Mouse (Mus musculus) CH12.LX (cell line): ENCODE results near the gene Hmgcr. TPM values are rescaled to one million over a fixed set of nuclear protein-coding genes. Genes with fewer than 3 reads are reported as not detected.

Source experiments
- DNase-seq: peaks from one replicate; pipeline ENCODE4 v3.0.0-alpha.2; 2013; ENCODE audit errors: extremely low read depth
- H3K27ac ChIP-seq: 2 replicates; pipeline ENCODE4 v1.5.1; 2012; ENCODE audit warnings: low read depth, mild to moderate bottlenecking, control low read depth, moderate library complexity; ENCODE audit not compliant: insufficient read depth
- H3K27me3 ChIP-seq: replicated peaks from 2 replicates; pipeline ENCODE3; 2012; ENCODE audit warnings: inconsistent platforms
- H3K36me3 ChIP-seq, 2 experiments: replicated peaks in 1 of 2; 2 replicates each; pipeline versions ENCODE3 to v1.6.1; 2012; ENCODE audit warnings: inconsistent platforms in 1 of 2, low read length in 1 of 2, mild to moderate bottlenecking in 1 of 2, mixed read lengths in 1 of 2, moderate library complexity in 1 of 2; ENCODE audit not compliant: control insufficient read depth in 1 of 2, insufficient read depth in 1 of 2
- H3K4me1 ChIP-seq, 2 experiments: 2 replicates each; pipeline ENCODE4 v1.6.1; 2012; ENCODE audit warnings: inconsistent platforms in 1 of 2, moderate library complexity in 1 of 2; ENCODE audit not compliant: insufficient read depth in 2 of 2, control insufficient read depth in 1 of 2
- H3K4me2 ChIP-seq: 2 replicates; pipeline ENCODE4 v1.6.1; 2012; ENCODE audit warnings: low read depth, mild to moderate bottlenecking, control low read depth; ENCODE audit not compliant: poor library complexity, insufficient read depth, severe bottlenecking
- H3K4me3 ChIP-seq, 3 experiments: fragments of 150-350 bp in 1 of 3; sonication (generic) in 1 of 3; replicated peaks in 1 of 3; 2 replicates each; pipeline versions ENCODE3 to v1.5.1; 2011 to 2012; ENCODE audit warnings: low read depth in 2 of 3, low read length in 2 of 3, mild to moderate bottlenecking in 2 of 3, moderate library complexity in 2 of 3, control low read depth in 1 of 3, improper control_type of control experiment in 1 of 3, inconsistent platforms in 1 of 3, mixed read lengths in 1 of 3; ENCODE audit not compliant: poor library complexity in 1 of 3
- H3K79me2 ChIP-seq: replicated peaks from 2 replicates; pipeline ENCODE4 v1.6.1; 2012; ENCODE audit warnings: mild to moderate bottlenecking, moderate library complexity; ENCODE audit not compliant: control insufficient read depth, poor library complexity, insufficient read depth, severe bottlenecking; ENCODE audit errors: extremely low read depth
- H3K9ac ChIP-seq: 2 replicates; pipeline ENCODE4 v1.6.1; 2012; ENCODE audit warnings: low read depth, mild to moderate bottlenecking, control low read depth, moderate library complexity; ENCODE audit not compliant: insufficient read depth
- H3K9me3 ChIP-seq: replicated peaks from 2 replicates; pipeline ENCODE3; 2012; ENCODE audit warnings: low read length, inconsistent platforms, mixed read lengths
- BHLHE40 ChIP-seq: IDR thresholded peaks from 2 replicates; pipeline ENCODE4 v1.6.1; 2011; ENCODE audit warnings: mild to moderate bottlenecking, low read depth, low read length, improper control_type of control experiment
- CHD1 ChIP-seq: IDR thresholded peaks from 2 replicates; pipeline ENCODE4 v1.6.1; 2012; ENCODE audit warnings: low read depth, low read length, improper control_type of control experiment, inconsistent platforms
- CHD2 ChIP-seq: IDR thresholded peaks from 2 replicates; pipeline ENCODE4 v1.6.1; 2011; ENCODE audit warnings: low read length, improper control_type of control experiment
- E2F4 ChIP-seq: IDR thresholded peaks from 2 replicates; pipeline ENCODE4 v1.6.1; 2011; ENCODE audit warnings: low read depth, low read length, improper control_type of control experiment; ENCODE audit not compliant: insufficient replicate concordance
- ELF1 ChIP-seq: IDR thresholded peaks from 2 replicates; pipeline ENCODE4 v1.6.1; 2014; ENCODE audit warnings: low read depth, mild to moderate bottlenecking, inconsistent platforms, low read length, improper control_type of control experiment
- EP300 ChIP-seq: IDR thresholded peaks from 2 replicates; pipeline ENCODE4 v1.6.1; 2011; ENCODE audit warnings: low read length, improper control_type of control experiment
- ETS1 ChIP-seq: conservative IDR thresholded peaks from 2 replicates; pipeline ENCODE4 v1.6.1; 2012; ENCODE audit warnings: low read depth, mild to moderate bottlenecking, inconsistent platforms, low read length, improper control_type of control experiment, moderate library complexity
- GABPA ChIP-seq: IDR thresholded peaks from 2 replicates; pipeline ENCODE4 v1.6.1; 2012; ENCODE audit warnings: low read depth, low read length, improper control_type of control experiment, inconsistent platforms; ENCODE audit not compliant: insufficient replicate concordance
- HCFC1 ChIP-seq: IDR thresholded peaks from 2 replicates; pipeline ENCODE4 v1.6.1; 2012; ENCODE audit warnings: low read depth, mild to moderate bottlenecking, inconsistent platforms, low read length, improper control_type of control experiment
- IRF4 ChIP-seq: IDR thresholded peaks from 2 replicates; pipeline ENCODE4 v1.6.1; 2014; ENCODE audit warnings: low read depth, mild to moderate bottlenecking, inconsistent platforms, low read length, improper control_type of control experiment
- JUN ChIP-seq: IDR thresholded peaks from 2 replicates; pipeline ENCODE4 v1.6.1; 2011; ENCODE audit warnings: low read depth, mild to moderate bottlenecking, low read length, improper control_type of control experiment, moderate library complexity; ENCODE audit not compliant: insufficient read depth
- JUND ChIP-seq: conservative IDR thresholded peaks from 2 replicates; pipeline ENCODE4 v1.6.1; 2011; ENCODE audit warnings: low read depth, low read length, improper control_type of control experiment
- KAT2A ChIP-seq: IDR thresholded peaks from 2 replicates; pipeline ENCODE4 v1.6.1; 2012; ENCODE audit warnings: low read length, improper control_type of control experiment, inconsistent platforms; ENCODE audit not compliant: insufficient replicate concordance
- MAFK ChIP-seq: IDR thresholded peaks from 2 replicates; pipeline ENCODE4 v1.6.1; 2011; ENCODE audit warnings: low read length, improper control_type of control experiment; ENCODE audit not compliant: insufficient replicate concordance
- MAX ChIP-seq: IDR thresholded peaks from 2 replicates; pipeline ENCODE4 v1.6.1; 2011; ENCODE audit warnings: low read length, improper control_type of control experiment
- MEF2A ChIP-seq: IDR thresholded peaks from 2 replicates; pipeline ENCODE4 v1.6.1; 2014; ENCODE audit warnings: low read depth, mild to moderate bottlenecking, inconsistent platforms, low read length, improper control_type of control experiment, borderline replicate concordance
- MXI1 ChIP-seq: IDR thresholded peaks from 2 replicates; pipeline ENCODE4 v1.6.1; 2011; ENCODE audit warnings: mild to moderate bottlenecking, low read depth, low read length, improper control_type of control experiment
- MYC ChIP-seq: IDR thresholded peaks from 2 replicates; pipeline ENCODE4 v1.6.1; 2011; ENCODE audit warnings: low read depth, mild to moderate bottlenecking, improper control_type of control experiment, low read length
- NRF1 ChIP-seq: IDR thresholded peaks from 2 replicates; pipeline ENCODE4 v1.6.1; 2014; ENCODE audit warnings: low read depth, mild to moderate bottlenecking, inconsistent platforms, low read length, improper control_type of control experiment, moderate library complexity
- PAX5 ChIP-seq: IDR thresholded peaks from 2 replicates; pipeline ENCODE4 v1.6.1; 2012; ENCODE audit warnings: low read length, inconsistent platforms, mixed read lengths
- POLR2AphosphoS2 ChIP-seq: IDR thresholded peaks from 2 replicates; pipeline ENCODE4 v1.6.1; 2011; ENCODE audit warnings: low read depth, low read length, improper control_type of control experiment
- RAD21 ChIP-seq: IDR thresholded peaks from 2 replicates; pipeline ENCODE4 v1.6.1; 2011; ENCODE audit warnings: low read depth, mild to moderate bottlenecking, low read length, improper control_type of control experiment, moderate library complexity
- RCOR1 ChIP-seq: conservative IDR thresholded peaks from 2 replicates; pipeline ENCODE4 v1.6.1; 2012; ENCODE audit warnings: low read depth, mild to moderate bottlenecking, inconsistent platforms, low read length, improper control_type of control experiment
- SIN3A ChIP-seq: IDR thresholded peaks from 2 replicates; pipeline ENCODE4 v1.6.1; 2012; ENCODE audit warnings: low read length, improper control_type of control experiment, inconsistent platforms
- SMC3 ChIP-seq: IDR thresholded peaks from 2 replicates; pipeline ENCODE4 v1.6.1; 2011; ENCODE audit warnings: low read depth, low read length, improper control_type of control experiment
- TBP ChIP-seq: conservative IDR thresholded peaks from 2 replicates; pipeline ENCODE4 v1.6.1; 2011; ENCODE audit warnings: low read depth, low read length, improper control_type of control experiment
- TCF12 ChIP-seq: IDR thresholded peaks from 2 replicates; pipeline ENCODE4 v1.6.1; 2014; ENCODE audit warnings: low read depth, mild to moderate bottlenecking, inconsistent platforms, low read length, improper control_type of control experiment
- UBTF ChIP-seq: IDR thresholded peaks from 2 replicates; pipeline ENCODE4 v1.6.1; 2012; ENCODE audit warnings: low read depth, mild to moderate bottlenecking, inconsistent platforms, low read length, improper control_type of control experiment, moderate library complexity
- USF1 ChIP-seq: IDR thresholded peaks from 2 replicates; pipeline ENCODE4 v1.6.1; 2014; ENCODE audit warnings: low read depth, mild to moderate bottlenecking, inconsistent platforms, low read length, improper control_type of control experiment
- USF2 ChIP-seq: conservative IDR thresholded peaks from 2 replicates; pipeline ENCODE4 v1.6.1; 2011; ENCODE audit warnings: low read depth, low read length, improper control_type of control experiment
- ZC3H11A ChIP-seq: IDR thresholded peaks from 2 replicates; pipeline ENCODE4 v1.6.1; 2012; ENCODE audit warnings: low read depth, mild to moderate bottlenecking, inconsistent platforms, low read length, improper control_type of control experiment
- ZKSCAN1 ChIP-seq: IDR thresholded peaks from 2 replicates; pipeline ENCODE4 v1.6.1; 2012; ENCODE audit warnings: low read depth, inconsistent platforms, low read length, improper control_type of control experiment, borderline replicate concordance
- ZMIZ1 ChIP-seq: IDR thresholded peaks from 2 replicates; pipeline ENCODE4 v1.6.1; 2012; ENCODE audit warnings: low read depth, mild to moderate bottlenecking, inconsistent platforms, low read length, improper control_type of control experiment
- ZNF384 ChIP-seq: IDR thresholded peaks from 2 replicates; pipeline ENCODE4 v1.6.1; 2012; ENCODE audit warnings: low read depth, low read length, improper control_type of control experiment, inconsistent platforms
- dilution Hi-C: fragments of 300-500 bp; cut with MboI; formaldehyde crosslinking; loops from 2 replicates; pipeline ENCODE4 v1.14.3; 2020; ENCODE audit warnings: low sequenced_read_pairs; ENCODE audit not compliant: extremely low pct_unique_long_range_greater_than_20kb, extremely low pct_ligation_motif_present
- in situ Hi-C: fragments of 300-500 bp; cut with MboI; formaldehyde crosslinking; loops from 3 replicates; pipeline ENCODE4 v1.14.3; 2019; ENCODE audit warnings: low sequenced_read_pairs, low pct_ligation_motif_present, low pct_unique_long_range_greater_than_20kb, mixed read lengths
- polyA plus RNA-seq: library from polyadenylated mRNA; unstranded; fragments of >175 nt; gene quantifications from 2 replicates; pipeline ENCODE4 v1.2.1, GENCODE M21; 2012; ENCODE audit warnings: low read depth; ENCODE audit not compliant: insufficient read length
- total RNA-seq, 2 experiments: library from RNA; depleted of rRNA; stranded (reverse); fragments of 300-350 nt in 1 of 2; fragments of >200 nt in 1 of 2; gene quantifications; 2 replicates each; pipeline ENCODE4 v1.2.3; 2012 to 2014

Hmgcr gene
- total and polyA plus RNA-seq, 3 experiments, result 71.6 to 118 (median 97.5) TPM

DNA sequence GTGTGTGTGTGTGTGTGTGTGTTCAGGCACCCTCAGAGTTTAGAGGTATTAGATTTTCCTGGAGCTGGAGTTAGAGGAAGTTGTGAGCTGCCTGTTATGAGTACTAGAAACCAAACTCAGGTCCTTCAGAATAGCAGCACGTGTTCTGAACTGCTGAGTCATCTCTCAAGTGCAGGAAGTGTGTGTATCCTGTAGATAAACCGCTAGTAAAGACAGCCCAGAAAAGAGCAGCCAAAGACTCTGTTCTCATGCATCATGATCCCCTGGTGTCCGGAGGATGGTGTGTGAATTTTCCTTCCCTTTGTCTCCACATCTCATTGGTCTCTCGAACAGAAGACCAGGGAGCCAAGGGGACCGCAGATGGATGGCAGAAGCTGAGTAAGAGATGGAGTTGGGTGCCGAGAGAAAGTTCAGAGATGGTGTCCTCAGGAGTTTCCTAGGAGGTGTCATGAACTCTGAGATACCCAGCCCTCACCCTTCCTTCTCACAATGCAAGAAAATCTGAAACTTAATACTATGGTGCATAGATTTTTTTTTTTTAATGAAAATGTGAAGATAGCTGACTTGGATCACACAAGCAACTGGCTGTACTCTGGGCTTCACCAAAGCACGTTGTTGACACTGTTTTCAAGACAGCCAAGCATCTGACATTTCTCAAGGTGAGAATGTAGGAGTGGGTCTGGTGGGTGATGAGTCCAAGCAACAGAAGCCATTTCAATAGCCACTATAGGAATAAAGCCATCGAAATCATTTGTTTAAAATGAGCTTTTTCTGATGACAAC is 27.3 kb upstream of the Hmgcr start:
- in situ Hi-C loops, result no loop called here

GRCm38 (mm10) chr13:96695428-96695827 is 24.7 kb upstream of the Hmgcr start:
- Histone ChIP-seq H3K27me3 (no peaks in the 10 kb centered on the region), H3K9ac (no peak overlapping the region), H3K4me1 (peaks cover 0 to 26% of the 10 kb centered on the region in 2 experiments; a peak in 3 of 4 replicates), H3K4me3 (no peak overlapping the region), H3K79me2 (no peaks in the 10 kb centered on the region)
- in situ Hi-C loops (no loop called here), dilution Hi-C loops (no loop called here)
- no peak for DNase-seq
- no peak for TF ChIP-seq MAX
- no peak for TF ChIP-seq PAX5
- TF ChIP-seq ZNF384, result no peak
- no peak for TF ChIP-seq SMC3
- no peak for TF ChIP-seq JUN
- no peak for TF ChIP-seq ZKSCAN1
- TF ChIP-seq TCF12, result no peak
- TF ChIP-seq MYC, result no peak
- no peak for TF ChIP-seq POLR2AphosphoS2
- no peak for TF ChIP-seq CHD1
- no peak for TF ChIP-seq MAFK
- TF ChIP-seq NRF1, result no peak
- TF ChIP-seq, all 38 proteins: peak for 0
- H3K27ac ChIP-seq, result no peak overlapping the region
- no peaks in the 10 kb centered on the region for H3K36me3 ChIP-seq
- H3K9me3 ChIP-seq, result no peaks in the 10 kb centered on the region
- no peak overlapping the region for H3K4me2 ChIP-seq

More for the DNA sequence above, 27.3 kb upstream of the Hmgcr start:
- no peaks in the 10 kb centered on the region for H3K79me2 ChIP-seq
- peaks cover 0 to 2% of the 10 kb centered on the region in 2 experiments for H3K36me3 ChIP-seq
- H3K9me3 ChIP-seq, result no peaks in the 10 kb centered on the region
- H3K9ac ChIP-seq, result no peak overlapping the region
- peak overlapping the region in 2 of 3 experiments; percentile 37 to 43 for H3K4me3 ChIP-seq
- peak overlapping the region; percentile 97 for H3K4me2 ChIP-seq
- no peaks in the 10 kb centered on the region for H3K27me3 ChIP-seq
- peak; percentile 91 for DNase-seq
- no peak overlapping the region for H3K27ac ChIP-seq
- dilution Hi-C loops, result no loop called here
- peak; percentile 80; the same call in 1 of the 2 replicates for TF ChIP-seq RCOR1
- peak; percentile 34; the same call in 1 of the 2 replicates for TF ChIP-seq CHD2
- peak; percentile 93 for TF ChIP-seq SIN3A
- TF ChIP-seq MYC, result peak; percentile 99
- TF ChIP-seq MXI1, result peak; percentile 94
- peak; percentile 99 for TF ChIP-seq MAX
- no peak for TF ChIP-seq POLR2AphosphoS2
- peak; percentile 98 for TF ChIP-seq MAFK
- peak; percentile 87 for TF ChIP-seq JUN
- peak; percentile 65 for TF ChIP-seq ELF1
- peak; percentile 32; the same call in 1 of the 2 replicates for TF ChIP-seq HCFC1
- TF ChIP-seq ETS1, result peak; percentile 83
- TF ChIP-seq KAT2A, result no peak
- TF ChIP-seq USF1, result peak; percentile 51
- TF ChIP-seq RAD21, result no peak
- TF ChIP-seq TBP, result no peak
- TF ChIP-seq E2F4, result no peak
- no peak for TF ChIP-seq UBTF
- peak; percentile 89 for TF ChIP-seq EP300
- TF ChIP-seq NRF1, result no peak
- peak; percentile 89 for TF ChIP-seq JUND
- TF ChIP-seq ZNF384, result 0 out of 2 replicates have a peak, but pooled peaks have one; percentile 24
- TF ChIP-seq TCF12, result peak; percentile 71
- peak; percentile 68 for TF ChIP-seq MEF2A
- TF ChIP-seq ZC3H11A, result no peak
- TF ChIP-seq SMC3, result no peak
- peak; percentile 99 for TF ChIP-seq BHLHE40
- no peak for TF ChIP-seq PAX5
- no peak for TF ChIP-seq ZMIZ1
- TF ChIP-seq CHD1, result no peak
- TF ChIP-seq IRF4, result peak; percentile 90
- TF ChIP-seq GABPA, result 0 out of 2 replicates have a peak, but pooled peaks have one; percentile 13
- peak; percentile 40 for TF ChIP-seq USF2
- TF ChIP-seq, all 38 proteins: peak for 21
- peaks cover 0 to 26% of the 10 kb centered on the region in 2 experiments; a peak in 3 of 4 replicates for H3K4me1 ChIP-seq
